Mouse (Mus musculus) heart, adult 2 months (tissue): ENCODE measurements around the gene Gm3045. TPM values are rescaled to one million over a fixed set of nuclear protein-coding genes. Genes with fewer than 3 reads are reported as not detected.

Experiments
- DNase-seq, 2 experiments: peaks; one replicate each; pipeline ENCODE4 v3.0.0; 2021
- H3K27ac ChIP-seq: fragments of 200-600 bp; 2 replicates; pipeline ENCODE4 v1.8.1; 2022
- H3K27me3 ChIP-seq: fragments of 200-500 bp; 2 replicates; pipeline ENCODE4 v1.6.1; 2012; ENCODE audit warnings: mild to moderate bottlenecking, low read length, inconsistent platforms, mixed read lengths; ENCODE audit not compliant: control insufficient read depth, insufficient read depth
- H3K36me3 ChIP-seq: fragments of 200-500 bp; 2 replicates; pipeline ENCODE4 v1.6.1; 2012; ENCODE audit warnings: low read length, inconsistent platforms; ENCODE audit not compliant: control insufficient read depth, insufficient read depth
- H3K4me1 ChIP-seq: fragments of 200-500 bp; 2 replicates; pipeline ENCODE4 v1.6.1; 2011; ENCODE audit warnings: low read length; ENCODE audit not compliant: control insufficient read depth, insufficient read depth
- H3K4me3 ChIP-seq: fragments of 200-600 bp; 2 replicates; pipeline ENCODE4 v1.8.1; 2022
- H3K79me2 ChIP-seq: fragments of 200-500 bp; replicated peaks from 2 replicates; pipeline ENCODE4 v1.6.1; 2012; ENCODE audit warnings: mild to moderate bottlenecking, inconsistent platforms, low read length, moderate library complexity, mixed read lengths; ENCODE audit not compliant: control insufficient read depth, insufficient read depth
- H3K9ac ChIP-seq: fragments of 200-500 bp; 2 replicates; pipeline ENCODE4 v1.6.1; 2012; ENCODE audit warnings: low read depth, mild to moderate bottlenecking, control low read depth, inconsistent platforms, low read length, mixed read lengths
- CTCF ChIP-seq: fragments of 200-600 bp; IDR thresholded peaks from 2 replicates; pipeline ENCODE4 v1.8.1; 2022; ENCODE audit warnings: antibody characterized with exemption, mild to moderate bottlenecking, moderate library complexity
- EP300 ChIP-seq: fragments of 200-500 bp; IDR thresholded peaks from 2 replicates; pipeline ENCODE4 v1.6.1; 2011; ENCODE audit warnings: low read depth, low read length, control low read depth; ENCODE audit not compliant: insufficient read depth
- POLR2A ChIP-seq: fragments of 200-500 bp; IDR thresholded peaks from 2 replicates; pipeline ENCODE4 v1.6.1; 2011; ENCODE audit warnings: mild to moderate bottlenecking, low read depth, low read length, control low read depth; ENCODE audit not compliant: insufficient read depth
- WGBS: fragments of 180-500 bp; shearing (Covaris S2); methylation state at CpG from one replicate; pipeline ENCODE4 v1.1.7; 2018; 5-methylcytosine and 5-hydroxymethylcytosine counted together
- intact Hi-C: fragments of 180-260 bp; cut with DNase I; formaldehyde crosslinking; loops from one replicate; pipeline ENCODE4 v1.15.1; 2025
- polyA plus RNA-seq: library from polyadenylated mRNA; depleted of rRNA; stranded (reverse); fragments of >200 nt; gene quantifications from 2 replicates; pipeline ENCODE4 v1.2.3, GENCODE M21; 2012
- total RNA-seq, 2 experiments: library from RNA; stranded (reverse); gene quantifications; 2 replicates each; pipeline ENCODE4 v1.2.3; 2021

Gm3045 gene
- total and polyA plus RNA-seq, 3 experiments, result not detected

DNA sequence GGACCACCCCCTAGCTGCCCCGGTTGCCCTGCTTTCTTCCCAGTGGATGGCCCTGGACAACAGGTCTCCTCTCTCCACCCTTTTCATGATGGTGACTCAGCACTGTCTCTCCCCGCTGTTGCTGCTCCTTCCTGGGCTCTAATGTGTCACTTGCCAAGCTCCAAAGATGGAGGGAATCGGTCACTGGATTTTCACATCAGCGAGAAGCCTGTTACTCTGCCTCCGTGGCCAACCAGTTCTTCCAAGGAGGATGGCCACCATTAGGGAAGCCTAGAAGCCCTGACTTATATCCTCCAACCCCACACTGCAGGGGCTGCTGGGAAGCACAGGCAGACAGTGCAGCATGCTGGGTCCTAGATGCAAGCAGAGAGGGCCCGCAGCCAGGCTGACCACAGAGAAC is 44.8 kb downstream of the Gm3045 start:
- Histone ChIP-seq H3K9ac (no peak overlapping the region), H3K79me2 (no peaks in the 10 kb centered on the region), H3K36me3 (no peaks in the 10 kb centered on the region), H3K27me3 (no peaks in the 10 kb centered on the region), H3K4me3 (no peak overlapping the region), H3K27ac (no peak overlapping the region), H3K4me1 (no peaks in the 10 kb centered on the region)
- TF ChIP-seq CTCF, result no peak
- no peak for DNase-seq
- intact Hi-C loops, result no loop called here
- 78% methylated on average over 6 of the region's 6 CpGs for WGBS

DNA sequence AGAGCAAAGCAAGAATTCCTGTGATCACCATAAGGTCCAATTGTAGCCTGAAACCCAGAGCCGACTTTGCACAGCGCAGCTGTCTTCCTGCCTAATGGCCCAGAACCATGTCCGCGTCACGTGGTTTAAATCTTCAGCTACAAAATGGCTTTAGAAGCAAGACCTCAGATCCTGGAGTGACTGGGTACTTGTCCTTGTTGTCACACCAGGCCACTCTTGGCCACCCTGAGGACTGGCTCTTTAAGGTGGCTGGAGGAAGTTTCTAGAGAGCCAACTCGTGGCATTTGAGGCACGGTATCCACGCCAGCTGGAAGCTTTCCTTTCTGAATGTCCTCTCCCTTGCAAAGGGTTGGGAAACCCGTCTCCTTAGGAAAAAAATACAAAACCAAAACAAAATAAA is 45.6 kb downstream of the Gm3045 start:
- Histone ChIP-seq H3K79me2 (no peaks in the 10 kb centered on the region), H3K27me3 (no peaks in the 10 kb centered on the region), H3K27ac (no peak overlapping the region), H3K4me3 (no peak overlapping the region), H3K36me3 (no peaks in the 10 kb centered on the region), H3K9ac (no peak overlapping the region), H3K4me1 (no peaks in the 10 kb centered on the region)
- DNase-seq, result no peak
- intact Hi-C loops, result no loop called here
- TF ChIP-seq EP300, result no peak
- TF ChIP-seq POLR2A, result no peak
- TF ChIP-seq CTCF, result no peak
- WGBS, result 56% methylated on average over 9 of the region's 9 CpGs

DNA sequence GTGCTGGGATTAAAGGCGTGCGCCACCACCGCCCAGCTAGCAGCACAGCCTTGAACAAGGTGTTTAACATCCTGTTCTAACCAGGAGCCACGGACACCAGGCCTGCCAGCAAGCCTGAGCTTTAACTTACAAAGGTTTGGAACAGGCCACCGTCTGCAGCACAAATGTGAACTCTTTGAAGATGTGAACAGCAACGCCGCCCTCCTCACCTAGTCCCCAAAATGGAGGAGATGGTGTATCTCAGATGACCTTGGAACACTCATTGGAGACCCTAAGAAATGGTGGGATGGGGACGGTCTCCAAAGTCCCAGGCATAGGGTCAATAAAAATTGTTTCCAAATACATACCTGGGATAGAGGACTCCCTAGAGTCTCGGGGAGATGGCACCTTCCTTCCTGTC is 46.3 kb downstream of the Gm3045 start:
- TF ChIP-seq EP300 (no peak), CTCF (no peak), POLR2A (no peak)
- WGBS, result 86% methylated on average over 9 of the region's 9 CpGs
- no peak overlapping the region for H3K4me3 ChIP-seq
- DNase-seq, result no peak
- no peaks in the 10 kb centered on the region for H3K27me3 ChIP-seq
- H3K79me2 ChIP-seq, result no peaks in the 10 kb centered on the region
- no peak overlapping the region for H3K27ac ChIP-seq
- H3K36me3 ChIP-seq, result no peaks in the 10 kb centered on the region
- no peak overlapping the region for H3K9ac ChIP-seq
- intact Hi-C loops, result no loop called here
- no peaks in the 10 kb centered on the region for H3K4me1 ChIP-seq

DNA sequence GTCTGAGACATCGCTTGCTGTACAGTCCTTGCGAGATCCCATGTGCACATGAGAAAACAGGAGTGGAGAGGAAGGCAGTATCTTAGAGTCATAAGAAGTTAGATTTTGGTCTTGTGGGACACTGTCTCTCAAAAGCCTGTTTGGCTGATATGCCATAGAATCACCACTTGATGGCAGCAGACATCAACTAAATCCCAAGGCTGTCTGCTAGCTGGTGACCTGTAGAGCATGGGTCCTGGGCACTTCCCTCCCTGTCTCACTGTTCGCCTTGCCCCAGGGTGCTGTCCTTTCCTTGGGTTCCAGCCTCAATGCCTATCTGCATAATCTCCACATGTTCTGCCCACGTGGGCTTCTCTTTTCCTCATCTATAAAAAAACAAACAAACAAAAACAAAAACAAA is 49.0 kb downstream of the Gm3045 start:
- intact Hi-C loops, result loop anchor here (1.0 to 5.0 kb wide), 5 partner anchors 81 to 787 kb away; no protein-coding TSS in a partner anchor
- H3K36me3 ChIP-seq, result no peaks in the 10 kb centered on the region
- H3K4me1 ChIP-seq, result no peaks in the 10 kb centered on the region
- H3K27ac ChIP-seq, result no peak overlapping the region
- 16% methylated on average over 4 of the region's 4 CpGs for WGBS
- no peak overlapping the region for H3K4me3 ChIP-seq
- H3K79me2 ChIP-seq, result no peaks in the 10 kb centered on the region
- H3K9ac ChIP-seq, result no peak overlapping the region
- no peaks in the 10 kb centered on the region for H3K27me3 ChIP-seq
- TF ChIP-seq CTCF (peak; percentile 87), POLR2A (no peak), EP300 (peak; percentile 81)
- peak; percentile 29 to 33 for DNase-seq

DNA sequence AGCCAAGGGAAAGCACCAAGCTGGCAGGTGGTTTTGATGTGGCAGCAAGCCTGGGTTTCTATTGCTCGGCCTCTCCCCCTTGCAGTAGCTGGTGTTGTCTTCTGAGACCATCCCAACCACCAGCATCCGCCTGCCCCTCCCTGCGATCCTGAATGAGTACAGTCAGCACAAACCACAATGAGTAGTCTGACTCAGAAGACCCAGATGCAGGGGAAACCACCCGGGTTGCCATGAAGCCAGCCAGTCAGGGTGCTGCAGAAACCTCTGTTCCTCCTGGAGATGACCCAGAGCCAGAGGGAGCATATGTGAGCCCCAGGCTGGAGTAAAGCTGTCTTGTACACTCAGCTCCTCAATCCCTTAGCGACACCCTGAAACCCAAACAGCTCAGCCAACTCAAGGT is 50.4 kb downstream of the Gm3045 start:
- no peak overlapping the region for H3K27ac ChIP-seq
- H3K4me1 ChIP-seq, result no peaks in the 10 kb centered on the region
- no peak for TF ChIP-seq CTCF
- TF ChIP-seq EP300, result no peak
- TF ChIP-seq POLR2A, result no peak
- no peak for DNase-seq
- no peak overlapping the region for H3K4me3 ChIP-seq
- H3K27me3 ChIP-seq, result no peaks in the 10 kb centered on the region
- intact Hi-C loops, result loop anchor here (5.0 kb wide), 2 partner anchors 181 to 786 kb away; no protein-coding TSS in a partner anchor
- H3K36me3 ChIP-seq, result no peaks in the 10 kb centered on the region
- no peaks in the 10 kb centered on the region for H3K79me2 ChIP-seq
- no peak overlapping the region for H3K9ac ChIP-seq
- 54% methylated on average over 5 of the region's 5 CpGs for WGBS

DNA sequence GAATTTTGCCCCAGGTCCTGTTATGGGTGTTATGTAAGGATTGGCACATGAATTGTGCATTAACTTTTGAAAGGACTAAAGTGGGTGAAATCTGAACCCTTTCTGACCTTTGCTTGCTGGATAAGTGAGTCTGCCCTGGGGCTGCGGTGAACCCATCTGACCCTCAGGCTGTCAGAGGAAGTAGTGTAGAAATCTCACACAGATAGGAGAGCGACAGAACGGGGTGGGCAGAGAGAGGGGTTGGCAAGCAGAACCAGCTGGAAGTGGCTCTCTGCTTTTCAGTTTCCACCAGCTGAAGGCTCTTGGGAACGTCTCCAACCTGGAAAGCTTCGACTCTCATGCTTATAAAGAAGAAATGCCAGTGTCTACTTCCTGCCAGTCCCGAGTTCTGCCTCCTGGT is 50.9 kb downstream of the Gm3045 start:
- peak in 1 of 2 experiments; percentile 15 for DNase-seq
- Histone ChIP-seq H3K36me3 (no peaks in the 10 kb centered on the region), H3K27me3 (no peaks in the 10 kb centered on the region), H3K4me3 (no peak overlapping the region), H3K9ac (no peak overlapping the region), H3K4me1 (no peaks in the 10 kb centered on the region), H3K79me2 (no peaks in the 10 kb centered on the region), H3K27ac (no peak overlapping the region)
- no peak for TF ChIP-seq POLR2A
- TF ChIP-seq EP300, result no peak
- no peak for TF ChIP-seq CTCF
- 6% methylated on average over 6 of the region's 6 CpGs for WGBS
- intact Hi-C loops, result loop anchor here (5.0 kb wide), 2 partner anchors 180 to 785 kb away; no protein-coding TSS in a partner anchor

DNA sequence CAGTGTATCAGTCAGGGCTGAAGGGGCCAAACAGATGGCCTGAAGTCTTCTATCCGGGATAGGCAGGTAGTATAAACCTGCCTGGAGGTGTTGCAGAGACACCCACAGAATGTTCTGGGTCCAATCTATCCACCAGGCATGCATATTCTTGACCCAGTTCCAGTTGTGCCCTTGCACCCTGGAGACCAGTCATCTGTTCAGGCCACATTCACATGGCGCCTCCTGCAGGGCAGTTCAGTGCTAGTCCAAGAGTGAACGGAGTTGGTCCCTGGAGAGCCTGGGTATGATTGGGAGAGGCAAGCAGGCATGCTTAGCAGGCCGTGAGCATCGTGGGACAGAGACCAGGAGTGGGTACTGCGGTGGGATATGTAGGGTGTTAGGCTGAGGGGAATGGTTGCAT is 51.6 kb downstream of the Gm3045 start:
- no peaks in the 10 kb centered on the region for H3K36me3 ChIP-seq
- H3K27me3 ChIP-seq, result no peaks in the 10 kb centered on the region
- H3K27ac ChIP-seq, result no peak overlapping the region
- H3K4me1 ChIP-seq, result no peaks in the 10 kb centered on the region
- WGBS, result 80% methylated on average over 6 of the region's 6 CpGs
- intact Hi-C loops, result loop anchor here (5.0 kb wide), 2 partner anchors 179 to 784 kb away; no protein-coding TSS in a partner anchor
- no peak overlapping the region for H3K9ac ChIP-seq
- H3K79me2 ChIP-seq, result no peaks in the 10 kb centered on the region
- no peak for TF ChIP-seq EP300
- TF ChIP-seq POLR2A, result no peak
- no peak for TF ChIP-seq CTCF
- no peak overlapping the region for H3K4me3 ChIP-seq
- DNase-seq, result no peak
